Comparison of ENCODE assay signal across 31 mouse cellular contexts in genomic region chr5:58175532-58175931, GRCm38 (mm10).
"Had no signal": no experiment of that assay in that cellular context is flagged by ENCODE, and none has a peak within 500 bp of the region (broad histone marks: within the 10 kb centered on the region; RNA-seq: fewer than 3 reads in every experiment).

No protein-coding gene starts in this region.

- ATAC-seq: liver, embryonic 12.5 days; liver, postnatal 0 days; lung, postnatal 0 days; midbrain, embryonic 15.5 days; midbrain, embryonic 16.5 days had no signal

- H3K9me3 ChIP-seq: limb, embryonic 10.5 days; limb, embryonic 12.5 days; limb, embryonic 13.5 days; limb, embryonic 15.5 days; liver, embryonic 12.5 days; liver, embryonic 13.5 days; liver, embryonic 15.5 days; lung, embryonic 15.5 days; megakaryocyte, embryonic 14.5 days; midbrain, embryonic 10.5 days; midbrain, embryonic 12.5 days; midbrain, embryonic 15.5 days; neural tube, embryonic 12.5 days had no signal

- H3K4me1 ChIP-seq: limb, embryonic 10.5 days; limb, embryonic 12.5 days; limb, embryonic 13.5 days; liver, embryonic 12.5 days; liver, embryonic 13.5 days; liver, embryonic 15.5 days; lung, embryonic 15.5 days; megakaryocyte, embryonic 14.5 days; midbrain, embryonic 10.5 days; midbrain, embryonic 12.5 days; midbrain, embryonic 15.5 days; neural tube, embryonic 12.5 days had no signal

- DNase-seq: left cerebral cortex, postnatal 4 days; liver; liver, embryonic 13.5 days; liver, postnatal 0 days; lung, adult 18-20 months; lung, adult 2 months; lung, embryonic 14.5 days; lung, postnatal 10 days; lung, postnatal 14 days; lung, postnatal 36 days; lung, postnatal 4 days; midbrain, embryonic 14.5 days had no signal

- H3K4me3 ChIP-seq: limb, embryonic 10.5 days; limb, embryonic 12.5 days; limb, embryonic 13.5 days; limb, embryonic 15.5 days; liver, embryonic 12.5 days; liver, embryonic 13.5 days; liver, embryonic 15.5 days; lung, embryonic 15.5 days; megakaryocyte, embryonic 14.5 days; midbrain, embryonic 10.5 days; midbrain, embryonic 12.5 days; midbrain, embryonic 15.5 days; myocyte; neural tube, embryonic 12.5 days had no signal

- H3K27me3 ChIP-seq: limb, embryonic 12.5 days; limb, embryonic 13.5 days; limb, embryonic 15.5 days; liver, embryonic 12.5 days; liver, embryonic 13.5 days; liver, embryonic 15.5 days; lung, embryonic 15.5 days; megakaryocyte, embryonic 14.5 days; midbrain, embryonic 12.5 days; midbrain, embryonic 15.5 days; neural tube, embryonic 12.5 days had no signal

- H3K9ac ChIP-seq: limb, embryonic 12.5 days; limb, embryonic 13.5 days; limb, embryonic 15.5 days; liver, embryonic 12.5 days; liver, embryonic 13.5 days; liver, embryonic 14.5 days; liver, embryonic 15.5 days; liver, postnatal 0 days; lung, embryonic 14.5 days; lung, embryonic 15.5 days; midbrain, embryonic 12.5 days; midbrain, embryonic 15.5 days; neural tube, embryonic 12.5 days had no signal

- H3K4me2 ChIP-seq: limb, embryonic 12.5 days; limb, embryonic 13.5 days; limb, embryonic 15.5 days; liver, embryonic 11.5 days; liver, embryonic 12.5 days; liver, embryonic 13.5 days; liver, embryonic 15.5 days; lung, embryonic 14.5 days; lung, embryonic 15.5 days; midbrain, embryonic 11.5 days; midbrain, embryonic 12.5 days; midbrain, embryonic 15.5 days; neural tube, embryonic 12.5 days had no signal

- H3K36me3 ChIP-seq: limb, embryonic 10.5 days; limb, embryonic 12.5 days; limb, embryonic 13.5 days; limb, embryonic 15.5 days; liver, embryonic 12.5 days; liver, embryonic 13.5 days; liver, embryonic 15.5 days; lung, embryonic 15.5 days; midbrain, embryonic 10.5 days; midbrain, embryonic 12.5 days; midbrain, embryonic 15.5 days; neural tube, embryonic 12.5 days had no signal

- H3K27ac ChIP-seq: limb, embryonic 10.5 days; limb, embryonic 12.5 days; limb, embryonic 13.5 days; limb, embryonic 15.5 days; liver, embryonic 12.5 days; liver, embryonic 13.5 days; liver, embryonic 14.5 days; liver, embryonic 15.5 days; lung, embryonic 15.5 days; macrophage; midbrain, embryonic 10.5 days; midbrain, embryonic 12.5 days; midbrain, embryonic 15.5 days; neural tube, embryonic 12.5 days had no signal
